Mouse (Mus musculus) thymus, adult 2 months (tissue): ENCODE measurements around the gene Kif15. TPM values are rescaled to one million over a fixed set of nuclear protein-coding genes. Genes with fewer than 3 reads are reported as not detected.

ENCODE experiments used
- DNase-seq: peaks from one replicate; pipeline ENCODE4 v3.0.0; 2021
- H3K27ac ChIP-seq: fragments of 200-500 bp; 2 replicates; pipeline ENCODE4 v1.5.1; 2012; ENCODE audit warnings: low read length, control low read depth; ENCODE audit not compliant: control insufficient read depth, insufficient read depth
- H3K27me3 ChIP-seq: fragments of 200-500 bp; 2 replicates; pipeline ENCODE4 v1.6.1; 2012; ENCODE audit warnings: mild to moderate bottlenecking, low read length, moderate library complexity, mixed read lengths; ENCODE audit not compliant: control insufficient read depth, insufficient read depth
- H3K36me3 ChIP-seq: fragments of 200-500 bp; 2 replicates; pipeline ENCODE4 v1.6.1; 2012; ENCODE audit warnings: mild to moderate bottlenecking, low read length, moderate library complexity; ENCODE audit not compliant: control insufficient read depth, insufficient read depth
- H3K4me1 ChIP-seq: fragments of 200-500 bp; replicated peaks from 2 replicates; pipeline ENCODE4 v1.6.1; 2012; ENCODE audit warnings: low read length; ENCODE audit not compliant: control insufficient read depth, insufficient read depth
- H3K4me3 ChIP-seq: fragments of 200-500 bp; 2 replicates; pipeline ENCODE4 v1.5.1; 2012; ENCODE audit warnings: mild to moderate bottlenecking, low read length, control low read depth, moderate library complexity; ENCODE audit not compliant: control insufficient read depth, insufficient read depth
- CTCF ChIP-seq: fragments of 200-500 bp; IDR thresholded peaks from 2 replicates; pipeline ENCODE4 v1.5.1; 2012; ENCODE audit warnings: mild to moderate bottlenecking, control low read depth, low read length, moderate library complexity, borderline replicate concordance; ENCODE audit not compliant: control insufficient read depth, poor library complexity, insufficient read depth; ENCODE audit errors: extremely low read depth
- POLR2A ChIP-seq: fragments of 200-500 bp; IDR thresholded peaks from 2 replicates; pipeline ENCODE4 v1.6.1; 2012; ENCODE audit warnings: mild to moderate bottlenecking, low read length, control low read depth, moderate library complexity; ENCODE audit not compliant: control insufficient read depth, poor library complexity, insufficient read depth; ENCODE audit errors: extremely low read depth
- WGBS: fragments of 180-500 bp; shearing (Covaris S2); methylation state at CpG from one replicate; pipeline ENCODE4 v1.1.7; 2018; 5-methylcytosine and 5-hydroxymethylcytosine counted together
- polyA plus RNA-seq: library from polyadenylated mRNA; depleted of rRNA; stranded (reverse); fragments of >200 nt; gene quantifications from 2 replicates; pipeline ENCODE4 v1.2.3, GENCODE M21; 2012; rRNA removed

The Kif15 gene
- 40.1 and 62.8 TPM in 2 replicates for polyA plus RNA-seq

DNA sequence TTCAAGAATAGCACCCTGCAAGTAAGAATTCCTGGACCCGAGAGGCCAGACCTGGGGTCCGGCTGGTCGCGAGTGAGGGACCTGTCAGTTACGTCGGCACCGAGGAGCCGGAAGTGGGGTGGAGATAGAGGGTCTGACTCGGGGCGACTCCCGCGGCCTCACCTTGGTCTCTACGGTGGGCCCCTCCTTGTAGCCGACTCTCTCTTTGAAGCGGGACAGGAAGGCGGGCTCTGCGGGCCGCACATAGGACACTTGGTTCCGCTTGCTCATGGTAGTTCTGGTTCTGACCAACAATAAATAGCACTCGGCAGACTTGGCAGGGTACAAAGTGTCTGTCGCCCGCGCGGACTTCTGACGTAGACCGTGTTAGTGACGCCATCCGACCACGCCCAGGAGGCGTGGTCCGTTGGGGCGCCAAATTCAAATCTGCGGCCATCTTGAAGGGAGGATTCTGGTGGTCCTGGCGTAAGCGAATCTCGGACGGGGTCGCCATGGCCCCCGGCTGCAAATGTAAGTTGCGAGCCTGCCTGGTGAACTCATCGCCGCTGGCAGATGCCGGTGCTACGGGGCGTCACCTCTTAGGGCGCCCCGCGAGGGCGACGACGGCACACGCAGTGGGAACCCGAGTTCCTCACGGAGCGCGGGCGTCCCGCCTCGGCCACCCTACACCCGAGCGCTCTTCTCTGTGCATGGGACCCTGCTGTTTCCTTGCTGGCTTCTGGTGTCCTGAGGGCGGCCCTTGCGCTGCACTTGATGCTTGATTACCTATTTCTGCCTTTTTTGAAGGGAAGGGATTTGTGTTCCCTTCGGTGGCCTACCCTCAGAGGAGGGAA lies at the start of gene Kif15, which contains the start of gene 1110059G10Rik:
Gene Kif15, plus strand, starts transcription at position 404 of the 833 bp plus-strand sequence.
Gene 1110059G10Rik, minus strand, starts transcription at position 358 of the 833 bp plus-strand sequence.
- H3K36me3 ChIP-seq = peaks cover 12% of the 10 kb centered on the region; the same call in 1 of the 2 replicates
- no peak within 1 kb of the TSS for H3K27ac ChIP-seq
- H3K27me3 ChIP-seq = no peaks in the 10 kb centered on the region
- WGBS = under 1% methylated on average over 64 of the region's 64 CpGs
- TF ChIP-seq POLR2A (peak; percentile 65; the same call in 1 of the 2 replicates), CTCF (peak; percentile 60; the same call in 1 of the 2 replicates)
- peak within 1 kb of the TSS; percentile 76 for H3K4me3 ChIP-seq
- no peaks in the 10 kb centered on the region; the same call in 1 of the 2 replicates for H3K4me1 ChIP-seq
- DNase-seq = peak; percentile 91

DNA sequence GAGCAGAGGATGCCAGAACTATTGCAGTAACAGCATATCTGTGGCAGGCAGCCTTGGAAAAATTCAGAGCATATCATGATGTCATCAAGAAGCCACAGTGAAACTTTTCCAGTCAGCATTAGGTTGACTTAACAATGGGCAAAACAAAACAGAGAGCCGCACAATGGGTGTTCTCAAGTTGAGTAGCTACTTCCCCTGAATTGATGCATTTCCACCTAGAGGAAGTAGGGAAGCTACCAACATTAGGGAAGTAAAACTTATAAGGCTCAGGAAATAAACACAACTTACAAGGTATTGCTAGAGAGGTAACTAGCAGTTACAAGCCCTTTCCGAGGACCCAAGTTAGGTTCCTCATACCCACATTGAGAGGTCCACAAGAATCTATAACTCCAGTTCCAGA lies 49.8 kb upstream of the Kif15 start:
- H3K27me3 ChIP-seq = no peaks in the 10 kb centered on the region
- TF ChIP-seq CTCF (no peak), POLR2A (no peak)
- H3K4me3 ChIP-seq = no peak overlapping the region
- no peak for DNase-seq
- H3K36me3 ChIP-seq = no peaks in the 10 kb centered on the region
- H3K27ac ChIP-seq = no peak overlapping the region
- H3K4me1 ChIP-seq = no peaks in the 10 kb centered on the region
- WGBS = 87% methylated on average over 2 of the region's 2 CpGs

DNA sequence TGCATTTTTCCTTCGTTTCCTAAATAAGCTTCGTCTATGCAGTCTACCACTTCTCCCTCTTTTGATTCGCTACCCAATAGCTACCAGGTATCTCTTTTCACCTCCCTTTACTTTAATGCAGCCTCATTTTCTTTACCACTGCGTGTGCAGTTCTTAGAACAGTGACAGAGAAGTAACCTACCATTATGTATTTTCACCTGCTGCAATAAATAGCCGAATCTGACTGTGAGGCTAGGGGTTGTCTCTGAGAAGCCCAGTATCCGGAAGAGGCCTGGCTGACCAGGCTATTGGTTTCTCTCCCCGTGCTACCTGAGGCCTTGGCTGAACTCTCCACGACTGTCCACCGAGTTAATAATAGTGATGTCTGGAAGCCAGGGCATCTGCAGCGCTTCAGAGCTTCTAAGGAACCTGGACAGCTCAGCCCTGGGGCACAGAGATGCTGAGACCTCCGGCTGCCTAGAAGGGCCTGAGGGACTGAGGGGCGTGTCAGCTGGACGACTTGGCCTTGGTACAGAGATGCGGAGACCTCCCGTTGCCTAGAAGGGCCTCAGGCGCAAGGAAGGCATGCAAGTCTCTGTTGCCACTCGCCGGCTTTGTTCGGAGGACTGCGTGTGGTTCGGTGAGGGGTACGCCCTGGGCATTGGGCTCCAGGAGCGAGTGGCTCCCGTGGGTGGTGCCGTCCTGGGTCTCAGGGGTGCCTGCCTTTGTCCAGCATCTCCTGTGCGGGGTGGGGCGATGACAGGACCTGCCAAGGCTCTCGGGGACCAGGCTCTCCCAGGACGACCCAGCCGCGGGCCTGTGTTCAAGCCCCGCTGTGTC lies 47.9 kb upstream of the Kif15 start:
- TF ChIP-seq POLR2A (no peak), CTCF (no peak)
- Histone ChIP-seq H3K4me3 (no peak overlapping the region), H3K4me1 (no peaks in the 10 kb centered on the region), H3K27ac (no peak overlapping the region), H3K27me3 (no peaks in the 10 kb centered on the region), H3K36me3 (no peaks in the 10 kb centered on the region)
- 37% methylated on average over 32 of the region's 32 CpGs for WGBS
- no peak for DNase-seq

DNA sequence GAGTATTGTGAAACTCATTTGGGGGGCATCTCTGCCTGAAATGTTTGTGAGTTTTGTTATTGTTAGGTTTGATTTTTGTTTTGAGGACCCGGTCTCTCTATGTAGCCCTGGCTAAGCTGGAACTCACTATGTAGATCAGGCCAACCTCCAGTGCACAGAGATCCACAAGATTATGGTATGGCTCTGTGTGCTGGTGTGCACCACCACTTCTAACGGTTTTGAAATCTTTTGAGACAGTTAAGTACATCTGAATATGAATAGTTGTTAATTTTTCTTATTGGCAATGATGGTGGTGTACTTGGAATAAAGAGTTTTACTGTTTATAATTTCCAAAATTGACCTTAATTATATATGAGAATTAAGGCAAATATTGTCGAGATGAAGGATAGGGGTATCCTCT lies 28.4 kb upstream of the Kif15 start:
- no peaks in the 10 kb centered on the region for H3K4me1 ChIP-seq

DNA sequence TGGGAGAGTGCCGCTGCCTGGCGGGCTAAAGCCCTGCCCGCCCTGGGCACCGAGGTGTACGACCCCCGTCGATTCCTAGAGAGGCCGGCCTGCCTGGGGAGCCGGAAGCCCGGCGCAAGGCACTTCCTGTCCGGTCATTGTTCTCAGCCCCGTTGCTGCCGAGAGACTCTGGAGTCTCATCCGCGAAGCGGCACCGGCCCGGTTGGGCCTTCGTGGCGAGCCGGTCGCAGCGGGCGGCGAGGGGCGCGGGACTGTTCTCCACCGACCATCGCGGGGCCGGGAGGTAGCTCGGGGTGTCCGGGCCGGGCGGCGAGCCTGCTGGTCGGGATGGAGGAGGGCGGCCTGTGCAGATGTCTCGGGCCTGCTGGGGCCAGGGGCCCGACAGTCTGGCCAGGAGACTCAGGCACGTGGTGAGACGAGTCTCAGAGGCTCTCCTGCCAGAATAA lies 27.9 kb upstream of the Kif15 start, which contains the start of gene Zfp105:
Gene Zfp105, plus strand, starts transcription at position 137 of the 446 bp plus-strand sequence.
- H3K36me3 ChIP-seq = no peaks in the 10 kb centered on the region
- peaks cover 13% of the 10 kb centered on the region for H3K27me3 ChIP-seq
- TF ChIP-seq CTCF (no peak), POLR2A (no peak)
- WGBS = 11% methylated on average over 43 of the region's 43 CpGs
- no peak within 1 kb of the TSS for H3K27ac ChIP-seq
- DNase-seq = no peak
- no peaks in the 10 kb centered on the region for H3K4me1 ChIP-seq
- H3K4me3 ChIP-seq = peak within 1 kb of the TSS; percentile 40

More for the DNA sequence above, 28.4 kb upstream of the Kif15 start:
- peaks cover 13% of the 10 kb centered on the region for H3K27me3 ChIP-seq
- TF ChIP-seq POLR2A (no peak), CTCF (no peak)
- no peaks in the 10 kb centered on the region for H3K36me3 ChIP-seq
- no peak for DNase-seq
- 46% methylated on average over 3 of the region's 3 CpGs for WGBS
- no peak overlapping the region for H3K4me3 ChIP-seq
- no peak overlapping the region for H3K27ac ChIP-seq

DNA sequence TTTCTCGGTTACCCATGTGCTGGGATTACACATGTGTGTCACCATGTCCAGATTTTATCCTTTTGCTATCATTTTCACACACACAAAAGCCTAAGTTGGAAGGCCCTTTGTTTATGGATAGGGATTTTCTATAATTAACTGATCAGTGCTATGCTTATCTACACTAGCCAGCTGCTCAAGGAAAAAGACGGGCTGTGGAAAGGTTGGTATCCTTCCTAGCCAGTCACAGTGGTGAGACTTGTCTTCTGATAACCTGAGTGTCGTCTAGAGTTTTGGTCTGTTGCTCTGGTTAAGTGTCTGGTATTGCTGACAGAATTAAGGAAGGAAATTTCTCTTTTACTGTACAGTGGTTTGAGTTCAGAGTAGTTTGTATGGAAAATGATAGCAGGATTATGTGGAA lies 21.9 kb upstream of the Kif15 start:
- no peaks in the 10 kb centered on the region for H3K36me3 ChIP-seq
- 87% methylated on average over 3 of the region's 3 CpGs for WGBS
- no peak for DNase-seq
- H3K27me3 ChIP-seq = peaks cover under 1% of the 10 kb centered on the region
- H3K4me1 ChIP-seq = no peaks in the 10 kb centered on the region
- no peak overlapping the region for H3K27ac ChIP-seq
- TF ChIP-seq POLR2A = no peak
- TF ChIP-seq CTCF = no peak
- H3K4me3 ChIP-seq = no peak overlapping the region
